Mouse (Mus musculus) cerebellum, adult 8-10 months (tissue): ENCODE results near the gene Aadat.
"Not testable (repeated sequence)": the region's sequence is repeated elsewhere in the genome, so short reads cannot be mapped to it uniquely, and the experiment has no call there.

Source experiments
- DNase-seq: peaks from one replicate; pipeline ENCODE4 v3.0.0; 2022

Gene Aadat

GRCm38 (mm10) chr8:60505653-60506521 lies at the start of gene Aadat:
Aadat (plus strand) TSS chr8:60505932.
- peak; percentile 72 for DNase-seq

GRCm38 (mm10) chr8:60466686-60467335 lies 38.9 kb upstream of the Aadat start:
- DNase-seq = peak; percentile 50

- no peak for DNase-seq
These were observed 15.6 kb upstream of the Aadat start for GRCm38 (mm10) chr8:60490147-60490546.

DNA sequence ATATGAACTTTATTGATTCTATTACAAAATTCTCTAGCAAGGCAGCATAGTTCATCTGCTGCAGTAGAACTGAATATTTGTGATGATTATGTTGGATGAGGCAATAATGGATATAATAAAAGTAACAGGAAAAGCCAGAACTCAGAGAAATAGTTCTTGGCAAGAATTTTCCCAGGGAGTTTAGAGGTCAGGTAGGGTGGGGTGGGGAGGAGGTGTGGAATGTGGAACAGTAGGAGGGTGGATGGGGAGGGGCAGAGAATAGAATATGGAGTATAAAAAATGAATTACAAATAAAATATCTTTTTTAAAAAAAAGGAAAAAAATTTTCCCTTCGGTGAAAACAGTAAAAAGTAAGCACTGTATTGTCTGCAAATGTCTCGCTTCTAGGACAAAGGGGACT lies 13.9 kb upstream of the Aadat start:
- no peak for DNase-seq

DNA sequence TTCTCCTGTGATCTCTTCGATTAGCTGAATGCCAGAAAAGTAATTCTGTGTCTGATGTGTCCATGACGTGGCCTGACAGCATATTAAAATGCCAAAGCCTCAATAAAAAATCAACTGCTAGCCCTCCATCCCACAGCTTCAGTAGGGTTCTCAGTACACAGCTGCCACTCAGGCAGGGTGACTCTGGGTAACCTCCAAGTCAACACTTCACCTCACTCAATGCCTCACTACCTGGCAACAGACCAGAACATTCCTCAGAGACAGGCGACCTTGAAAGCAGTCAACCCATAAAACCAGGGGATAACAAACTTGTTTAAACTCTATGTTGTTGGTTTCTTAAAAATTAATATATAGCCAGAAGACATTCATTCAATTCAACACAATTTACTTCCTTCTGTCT lies 13.3 kb upstream of the Aadat start:
- no peak for DNase-seq

DNA sequence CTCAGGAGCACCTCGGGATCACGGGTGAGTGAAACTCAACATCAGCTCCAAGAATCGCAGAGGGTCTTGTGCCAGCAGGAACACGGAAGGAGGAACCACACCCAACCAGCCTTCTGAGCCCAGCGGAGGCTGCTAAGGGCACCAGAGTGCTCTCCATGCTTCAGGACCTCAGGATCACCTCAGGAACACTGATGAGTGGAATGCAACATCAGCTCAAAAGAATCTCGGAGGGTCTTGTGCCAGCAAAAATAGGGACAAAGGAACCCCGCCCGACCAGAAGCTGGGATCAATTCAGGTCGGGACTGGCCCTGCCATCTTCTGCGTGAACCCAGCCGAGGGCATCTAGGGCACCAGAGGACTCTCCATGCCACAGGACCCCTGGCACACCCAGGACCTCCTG lies 11.1 kb upstream of the Aadat start:
- DNase-seq = no peak

DNA sequence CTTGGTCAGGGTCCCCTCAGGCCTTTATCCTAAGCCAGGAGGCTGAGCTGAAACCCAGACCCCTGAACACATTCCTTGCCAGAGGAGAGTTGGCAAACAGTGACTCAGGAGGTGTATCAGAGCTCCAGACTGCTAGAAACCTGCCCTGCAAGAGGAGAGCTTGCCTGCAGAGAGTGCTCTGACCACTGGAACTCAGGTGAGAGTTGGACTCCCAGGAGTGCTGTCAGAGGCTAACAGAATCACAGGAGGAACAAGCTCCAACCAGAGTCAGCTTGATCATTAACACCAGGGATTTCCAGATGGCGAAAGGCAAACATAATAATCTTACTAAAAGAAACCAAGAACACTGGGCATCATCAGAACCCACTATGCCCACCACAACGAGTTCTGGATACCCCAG lies 10.7 kb upstream of the Aadat start:
- not testable (repeated sequence) for DNase-seq

- DNase-seq = no peak
These were observed 2.6 kb upstream of the Aadat start, which contains the start of gene Gm10283 for GRCm38 (mm10) chr8:60503098-60503497. Gm10283 (minus strand) TSS chr8:60503198.

DNA sequence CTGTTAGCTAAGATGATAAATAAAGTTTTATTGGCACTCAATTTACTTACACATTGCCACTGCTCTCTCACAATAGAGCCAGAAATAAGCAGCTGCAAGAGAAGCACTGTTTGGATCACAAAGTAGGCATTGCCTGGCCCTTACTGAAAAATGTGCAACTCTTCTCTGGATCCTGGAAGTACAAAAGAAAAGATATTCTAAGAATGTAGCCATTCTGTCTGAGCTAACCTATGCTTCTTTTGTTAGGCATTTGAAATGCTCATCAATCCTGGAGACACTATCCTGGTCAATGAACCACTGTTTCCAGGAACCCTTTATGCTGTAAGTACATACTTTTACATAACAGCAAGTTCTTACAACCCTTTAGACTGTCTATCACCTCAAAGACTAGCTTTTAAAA lies 12.6 kb downstream of the Aadat start:
- DNase-seq = no peak

- no peak for DNase-seq
These were observed 29.2 kb downstream of the Aadat start for GRCm38 (mm10) chr8:60534945-60535344.

- DNase-seq = no peak
These were observed 61.1 kb downstream of the Aadat start for GRCm38 (mm10) chr8:60566783-60567182.

DNA sequence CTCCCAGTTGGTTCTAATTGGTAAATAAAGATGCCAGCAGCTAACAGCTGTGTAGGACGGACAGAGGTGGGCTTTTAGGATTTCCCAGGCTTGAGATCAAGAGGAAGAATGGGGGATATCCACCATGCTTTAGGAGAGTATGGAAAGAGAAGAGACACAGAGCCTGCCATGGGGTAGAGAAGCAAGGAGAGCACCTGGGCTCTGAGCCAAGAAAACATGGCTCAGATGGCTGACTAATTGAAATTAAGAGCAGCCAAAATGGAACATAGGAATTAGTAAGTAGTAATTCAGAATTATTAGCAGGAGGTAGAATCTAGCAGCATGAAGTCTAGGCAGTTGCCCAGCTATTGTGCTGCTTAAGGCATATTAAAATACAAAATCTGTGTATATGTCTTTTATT lies 71.5 kb downstream of the Aadat start:
- peak; percentile 6 for DNase-seq

GRCm38 (mm10) chr8:60583369-60583768 lies 77.6 kb downstream of the Aadat start:
- no peak for DNase-seq

- not testable (repeated sequence) for DNase-seq
These were observed 85.8 kb downstream of the Aadat start for GRCm38 (mm10) chr8:60591352-60592105.

GRCm38 (mm10) chr8:60594761-60595160 lies 89.0 kb downstream of the Aadat start:
- peak; percentile 16 for DNase-seq
